Mouse (Mus musculus) liver, adult 2 months (tissue): Measurements from ENCODE around the gene Prkca.

Source experiments
- CTCF ChIP-seq: fragments of 200-500 bp; IDR thresholded peaks from 2 replicates; pipeline ENCODE4 v1.5.1; 2011; ENCODE audit warnings: low read depth, low read length, control low read depth
- POLR2A ChIP-seq: fragments of 200-500 bp; IDR thresholded peaks from 2 replicates; pipeline ENCODE4 v1.6.1; 2011; ENCODE audit warnings: low read length, control low read depth; ENCODE audit not compliant: insufficient read depth; ENCODE audit errors: extremely low read depth

GRCm38 (mm10) chr11:108228497-108228896, 115.2 kb downstream of the Prkca start:
- TF ChIP-seq CTCF, result no peak
- no peak for TF ChIP-seq POLR2A
